Mouse (Mus musculus) embryonic facial prominence, embryonic 14.5 days (tissue): ENCODE results near the gene Hamp. TPM values are rescaled to one million over a fixed set of nuclear protein-coding genes. Genes with fewer than 3 reads are reported as not detected.

Experiments
- ATAC-seq: fragments of 200-750 bp; cut with Nextera tagmentation; 2 replicates; pipeline ENCODE4 v1.8.0; 2017; ENCODE audit warnings: low read depth, moderate number of reproducible peaks, moderate TSS enrichment
- DNase-seq: peaks from one replicate; pipeline ENCODE4 v3.0.0-alpha.2; 2015; ENCODE audit warnings: low spot score
- H3K27ac ChIP-seq: fragments of 300-500 bp; sonication (generic); replicated peaks from 2 replicates; pipeline ENCODE4 v1.5.1; 2014; ENCODE audit warnings: low read depth, mild to moderate bottlenecking, low read length, moderate library complexity
- H3K27me3 ChIP-seq: fragments of 300-500 bp; sonication (generic); replicated peaks from 2 replicates; pipeline ENCODE4 v1.6.1; 2014; ENCODE audit warnings: low read length; ENCODE audit not compliant: control insufficient read depth, insufficient read depth
- H3K36me3 ChIP-seq: fragments of 300-500 bp; sonication (generic); 2 replicates; pipeline ENCODE4 v1.6.1; 2014; ENCODE audit warnings: low read length, mixed read lengths; ENCODE audit not compliant: control insufficient read depth, insufficient read depth
- H3K4me1 ChIP-seq: fragments of 300-500 bp; sonication (generic); 2 replicates; pipeline ENCODE4 v1.6.1; 2014; ENCODE audit warnings: antibody characterized with exemption, low read length; ENCODE audit not compliant: control insufficient read depth, insufficient read depth
- H3K4me2 ChIP-seq: fragments of 300-500 bp; sonication (generic); 2 replicates; pipeline ENCODE4 v1.6.1; 2014; ENCODE audit warnings: low read depth, mild to moderate bottlenecking, low read length, moderate library complexity, mixed read lengths
- H3K4me3 ChIP-seq: fragments of 300-500 bp; sonication (generic); 2 replicates; pipeline ENCODE4 v1.5.1; 2014; ENCODE audit warnings: low read depth, mild to moderate bottlenecking, low read length
- H3K9ac ChIP-seq: fragments of 300-500 bp; sonication (generic); 2 replicates; pipeline ENCODE4 v1.6.1; 2014; ENCODE audit warnings: low read depth, mild to moderate bottlenecking, low read length, moderate library complexity, mixed read lengths
- H3K9me3 ChIP-seq: fragments of 300-500 bp; sonication (generic); 2 replicates; pipeline ENCODE4 v1.6.1; 2016; ENCODE audit warnings: low read length; ENCODE audit not compliant: control insufficient read depth
- WGBS: fragments of 180-500 bp; shearing (Covaris S2); extraction: QIAGEN DNeasy Blood & Tissue Kit; methylation state at CpG from one replicate; pipeline ENCODE4 v1.1.7; 2014; 5-methylcytosine and 5-hydroxymethylcytosine counted together
- polyA plus RNA-seq: library from polyadenylated mRNA; unstranded; fragments of >200 nt; fragmentation: Nextera tagmentation; extraction: Ambion mirVana; gene quantifications from 2 replicates; pipeline ENCODE4 v1.2.1, GENCODE M21; 2014

The Hamp gene
- polyA plus RNA-seq, 1 experiment from 2014 or later, result not detected

- Histone ChIP-seq H3K27me3 (peaks cover 30% of the 10 kb centered on the region), H3K9me3 (no peaks in the 10 kb centered on the region), H3K36me3 (no peaks in the 10 kb centered on the region), H3K9ac (no peak overlapping the region), H3K4me1 (0 out of 2 replicates have a peak, but pooled peaks cover 7% of the 10 kb centered on the region), H3K27ac (no peak overlapping the region), H3K4me3 (peak overlapping the region; percentile 44), H3K4me2 (peak overlapping the region; percentile 56; the same call in 1 of the 2 replicates)
- DNase-seq, result no peak
- no peak for ATAC-seq
- WGBS, result 88% methylated on average over 15 of the region's 15 CpGs
Measured at GRCm38 (mm10) chr7:30971901-30972300, 28.1 kb upstream of the Hamp start.

GRCm38 (mm10) chr7:30969174-30969573 lies 25.3 kb upstream of the Hamp start:
- Histone ChIP-seq H3K27ac (no peak overlapping the region), H3K4me1 (0 out of 2 replicates have a peak, but pooled peaks cover 7% of the 10 kb centered on the region), H3K27me3 (peaks cover 27% of the 10 kb centered on the region), H3K4me3 (no peak overlapping the region), H3K4me2 (no peak overlapping the region), H3K9ac (no peak overlapping the region), H3K36me3 (no peaks in the 10 kb centered on the region), H3K9me3 (no peaks in the 10 kb centered on the region)
- DNase-seq, result no peak
- 74% methylated on average over 4 of the region's 4 CpGs for WGBS
- no peak for ATAC-seq

GRCm38 (mm10) chr7:30968611-30969010 lies 24.8 kb upstream of the Hamp start:
- no peak overlapping the region for H3K4me2 ChIP-seq
- no peak overlapping the region for H3K4me3 ChIP-seq
- 94% methylated on average over 8 of the region's 8 CpGs for WGBS
- H3K27ac ChIP-seq, result no peak overlapping the region
- H3K27me3 ChIP-seq, result peaks cover 22% of the 10 kb centered on the region
- H3K9me3 ChIP-seq, result no peaks in the 10 kb centered on the region
- ATAC-seq (no peak), DNase-seq (no peak)
- H3K9ac ChIP-seq, result no peak overlapping the region
- no peaks in the 10 kb centered on the region for H3K36me3 ChIP-seq
- H3K4me1 ChIP-seq, result 0 out of 2 replicates have a peak, but pooled peaks cover 5% of the 10 kb centered on the region

GRCm38 (mm10) chr7:30966657-30967056 lies 22.8 kb upstream of the Hamp start:
- Histone ChIP-seq H3K9ac (no peak overlapping the region), H3K4me2 (no peak overlapping the region), H3K4me3 (no peak overlapping the region), H3K4me1 (no peaks in the 10 kb centered on the region), H3K27me3 (0 out of 2 replicates have a peak, but pooled peaks cover 3% of the 10 kb centered on the region), H3K27ac (no peak overlapping the region), H3K36me3 (no peaks in the 10 kb centered on the region), H3K9me3 (no peaks in the 10 kb centered on the region)
- ATAC-seq (no peak), DNase-seq (no peak)
- WGBS, result 70% methylated on average over 3 of the region's 3 CpGs

- Histone ChIP-seq H3K36me3 (no peaks in the 10 kb centered on the region), H3K4me3 (no peak overlapping the region), H3K27ac (no peak overlapping the region), H3K9me3 (no peaks in the 10 kb centered on the region), H3K4me1 (no peaks in the 10 kb centered on the region), H3K9ac (no peak overlapping the region), H3K4me2 (no peak overlapping the region), H3K27me3 (no peaks in the 10 kb centered on the region)
- ATAC-seq, result no peak
- DNase-seq, result no peak
- 80% methylated on average over 14 of the region's 14 CpGs for WGBS
Measured at GRCm38 (mm10) chr7:30965677-30966076, 21.8 kb upstream of the Hamp start.

- no peak for ATAC-seq
- Histone ChIP-seq H3K27me3 (no peaks in the 10 kb centered on the region), H3K9ac (no peak overlapping the region), H3K4me2 (no peak overlapping the region), H3K9me3 (no peaks in the 10 kb centered on the region), H3K4me3 (no peak overlapping the region), H3K36me3 (no peaks in the 10 kb centered on the region), H3K4me1 (no peaks in the 10 kb centered on the region), H3K27ac (no peak overlapping the region)
- DNase-seq, result no peak
- WGBS, result 84% methylated on average over 7 of the region's 7 CpGs
Measured at GRCm38 (mm10) chr7:30964366-30964765, 20.5 kb upstream of the Hamp start.

GRCm38 (mm10) chr7:30962862-30963261 lies 19.0 kb upstream of the Hamp start:
- Histone ChIP-seq H3K4me2 (no peak overlapping the region), H3K4me3 (no peak overlapping the region), H3K9me3 (no peaks in the 10 kb centered on the region), H3K4me1 (peaks cover 8% of the 10 kb centered on the region), H3K27me3 (no peaks in the 10 kb centered on the region), H3K27ac (no peak overlapping the region), H3K36me3 (peaks cover 15% of the 10 kb centered on the region), H3K9ac (no peak overlapping the region)
- 90% methylated on average over 5 of the region's 5 CpGs for WGBS
- no peak for ATAC-seq
- DNase-seq, result no peak

GRCm38 (mm10) chr7:30959786-30960349 lies 16.0 kb upstream of the Hamp start:
- Histone ChIP-seq H3K9me3 (no peaks in the 10 kb centered on the region), H3K4me2 (no peak overlapping the region), H3K36me3 (peaks cover 20% of the 10 kb centered on the region), H3K4me3 (no peak overlapping the region), H3K27ac (no peak overlapping the region), H3K27me3 (no peaks in the 10 kb centered on the region), H3K4me1 (peaks cover 12% of the 10 kb centered on the region), H3K9ac (no peak overlapping the region)
- WGBS, result 82% methylated on average over 6 of the region's 6 CpGs
- no peak for ATAC-seq
- no peak for DNase-seq

GRCm38 (mm10) chr7:30958866-30959487 lies 15.1 kb upstream of the Hamp start:
- H3K4me1 ChIP-seq, result peaks cover 12% of the 10 kb centered on the region
- 93% methylated on average over 9 of the region's 9 CpGs for WGBS
- peaks cover 29% of the 10 kb centered on the region for H3K36me3 ChIP-seq
- H3K9me3 ChIP-seq, result no peaks in the 10 kb centered on the region
- 0 out of 2 replicates have a peak overlapping the region, but pooled peaks have one; percentile 96 for H3K4me3 ChIP-seq
- no peaks in the 10 kb centered on the region for H3K27me3 ChIP-seq
- no peak overlapping the region for H3K27ac ChIP-seq
- no peak for DNase-seq
- no peak overlapping the region for H3K9ac ChIP-seq
- ATAC-seq, result no peak
- H3K4me2 ChIP-seq, result no peak overlapping the region
